Mouse (Mus musculus): ENCODE results near the gene Gm4881. TPM values are rescaled to one million over a fixed set of nuclear protein-coding genes. Genes with fewer than 3 reads are reported as not detected.

The Gm4881 gene
- polyA plus RNA-seq, 1 experiment from 2014 or later, result 0.86 TPM

DNA sequence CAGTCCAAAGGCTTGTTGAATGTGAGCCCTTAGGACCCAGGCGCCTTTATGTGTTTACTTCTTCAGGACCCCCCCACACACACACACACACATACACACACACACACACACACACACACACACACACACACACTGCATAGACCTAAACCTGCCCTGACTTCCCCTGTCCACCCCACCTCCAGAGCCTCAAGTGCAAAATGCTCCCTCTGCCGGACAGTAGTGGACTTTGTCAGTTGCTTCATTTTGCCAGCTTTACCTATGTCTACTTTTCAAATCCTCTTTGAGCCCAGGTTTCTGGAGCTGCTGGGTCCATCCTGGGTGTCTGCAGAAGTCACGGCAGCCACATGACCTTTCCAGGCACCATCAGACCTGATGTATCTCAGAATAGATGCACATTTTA, 39.4 kb downstream of the Gm4881 start:
- H3K27me3 ChIP-seq (ENCODE audit: control insufficient read depth, insufficient read depth, low read length), result no peaks in the 10 kb centered on the region
- WGBS, result 18% methylated on average over 3 of the region's 3 CpGs
- H3K4me1 ChIP-seq (ENCODE audit: control insufficient read depth, insufficient read depth, low read length), result no peaks in the 10 kb centered on the region; the same call in 1 of the 2 replicates
- H3K9ac ChIP-seq (ENCODE audit: low read length), result peak overlapping the region; percentile 71; the same call in 1 of the 2 replicates
- DNase-seq (ENCODE audit: low spot score) (peak; percentile 75), ATAC-seq (ENCODE audit: insufficient read depth, low FRiP score, low TSS enrichment) (peak; percentile 49; the same call in 1 of the 2 replicates)
- H3K27ac ChIP-seq (ENCODE audit: low read depth, low read length), result no peak overlapping the region
- H3K4me2 ChIP-seq (ENCODE audit: low read depth), result peak overlapping the region; percentile 76
- H3K9me3 ChIP-seq (ENCODE audit: control insufficient read depth, low read length), result no peaks in the 10 kb centered on the region
- H3K4me3 ChIP-seq (ENCODE audit: low read depth, low read length), result peak overlapping the region; percentile 63
- no peaks in the 10 kb centered on the region for H3K36me3 ChIP-seq (ENCODE audit: control insufficient read depth, insufficient read depth, low read length)

- no peaks in the 10 kb centered on the region for H3K36me3 ChIP-seq (ENCODE audit: control insufficient read depth, insufficient read depth, low read length)
Observed at GRCm38 (mm10) chr7:24904070-24904483, 40.2 kb downstream of the Gm4881 start.

DNA sequence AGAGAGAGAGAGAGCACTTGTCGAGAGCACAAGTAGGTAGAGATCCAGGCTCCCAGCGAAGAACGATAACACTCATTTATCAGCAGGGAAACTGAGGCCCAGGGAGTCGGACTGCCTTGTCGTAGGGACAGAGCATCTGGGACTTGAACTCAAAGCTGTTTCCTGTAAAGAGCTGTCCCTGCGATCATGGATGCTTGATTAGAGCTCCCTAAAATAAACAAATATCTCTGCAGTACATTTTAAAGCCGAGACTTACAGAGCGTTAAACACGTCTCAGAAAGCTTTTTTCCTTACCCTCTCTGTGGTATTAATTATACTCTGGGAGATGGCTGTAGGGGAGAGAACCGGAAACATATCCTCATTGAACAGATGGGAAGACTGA, 40.9 kb downstream of the Gm4881 start:
- no peaks in the 10 kb centered on the region for H3K9me3 ChIP-seq (ENCODE audit: control insufficient read depth, low read length)
- DNase-seq (ENCODE audit: low spot score) (no peak), ATAC-seq (ENCODE audit: insufficient read depth, low FRiP score, low TSS enrichment) (no peak)
- H3K9ac ChIP-seq (ENCODE audit: low read length), result peak overlapping the region; percentile 75
- H3K36me3 ChIP-seq (ENCODE audit: control insufficient read depth, insufficient read depth, low read length), result no peaks in the 10 kb centered on the region
- peak overlapping the region; percentile 76 for H3K4me2 ChIP-seq (ENCODE audit: low read depth)
- no peaks in the 10 kb centered on the region for H3K27me3 ChIP-seq (ENCODE audit: control insufficient read depth, insufficient read depth, low read length)
- H3K4me3 ChIP-seq (ENCODE audit: low read depth, low read length), result peak overlapping the region; percentile 63
- 46% methylated on average over 10 of the region's 10 CpGs for WGBS
- no peaks in the 10 kb centered on the region; the same call in 1 of the 2 replicates for H3K4me1 ChIP-seq (ENCODE audit: control insufficient read depth, insufficient read depth, low read length)
- H3K27ac ChIP-seq (ENCODE audit: low read depth, low read length), result no peak overlapping the region

More at GRCm38 (mm10) chr7:24904070-24904483, 40.2 kb downstream of the Gm4881 start:
- Histone ChIP-seq H3K27me3 (ENCODE audit: control insufficient read depth, insufficient read depth, low read length) (no peaks in the 10 kb centered on the region), H3K4me3 (ENCODE audit: low read depth, low read length) (peak overlapping the region; percentile 63), H3K4me2 (ENCODE audit: low read depth) (peak overlapping the region; percentile 76), H3K9me3 (ENCODE audit: control insufficient read depth, low read length) (no peaks in the 10 kb centered on the region), H3K27ac (ENCODE audit: low read depth, low read length) (no peak overlapping the region), H3K9ac (ENCODE audit: low read length) (peak overlapping the region; percentile 71), H3K4me1 (ENCODE audit: control insufficient read depth, insufficient read depth, low read length) (no peaks in the 10 kb centered on the region; the same call in 1 of the 2 replicates)
- DNase-seq (ENCODE audit: low spot score) (peak; percentile 98), ATAC-seq (ENCODE audit: insufficient read depth, low FRiP score, low TSS enrichment) (peak; percentile 96)
- WGBS, result 0% methylated on average over 30 of the region's 30 CpGs

GRCm38 (mm10) chr7:24902630-24903443, 41.5 kb downstream of the Gm4881 start, which contains the start of gene Arhgef1:
Gene Arhgef1 (plus strand): TSS chr7:24902912.
- DNase-seq (ENCODE audit: low spot score) (peak; percentile 60), ATAC-seq (ENCODE audit: insufficient read depth, low FRiP score, low TSS enrichment) (no peak)
- peak within 1 kb of the TSS; percentile 76 for H3K4me2 ChIP-seq (ENCODE audit: low read depth)
- no peaks in the 10 kb centered on the region; the same call in 1 of the 2 replicates for H3K4me1 ChIP-seq (ENCODE audit: control insufficient read depth, insufficient read depth, low read length)
- H3K36me3 ChIP-seq (ENCODE audit: control insufficient read depth, insufficient read depth, low read length), result no peaks in the 10 kb centered on the region
- no peaks in the 10 kb centered on the region for H3K9me3 ChIP-seq (ENCODE audit: control insufficient read depth, low read length)
- H3K4me3 ChIP-seq (ENCODE audit: low read depth, low read length), result peak within 1 kb of the TSS; percentile 63
- WGBS, result 8% methylated on average over 50 of the region's 68 CpGs
- H3K27ac ChIP-seq (ENCODE audit: low read depth, low read length), result peak within 1 kb of the TSS; percentile 63
- H3K9ac ChIP-seq (ENCODE audit: low read length), result peak within 1 kb of the TSS; percentile 75
- H3K27me3 ChIP-seq (ENCODE audit: control insufficient read depth, insufficient read depth, low read length), result no peaks in the 10 kb centered on the region

- Histone ChIP-seq H3K27ac (ENCODE audit: low read depth, low read length) (peak overlapping the region; percentile 63), H3K4me1 (ENCODE audit: control insufficient read depth, insufficient read depth, low read length) (no peaks in the 10 kb centered on the region; the same call in 1 of the 2 replicates), H3K36me3 (ENCODE audit: control insufficient read depth, insufficient read depth, low read length) (no peaks in the 10 kb centered on the region), H3K4me3 (ENCODE audit: low read depth, low read length) (peak overlapping the region; percentile 63), H3K9me3 (ENCODE audit: control insufficient read depth, low read length) (no peaks in the 10 kb centered on the region), H3K4me2 (ENCODE audit: low read depth) (peak overlapping the region; percentile 76), H3K9ac (ENCODE audit: low read length) (peak overlapping the region; percentile 75), H3K27me3 (ENCODE audit: control insufficient read depth, insufficient read depth, low read length) (no peaks in the 10 kb centered on the region)
- no peak for ATAC-seq (ENCODE audit: insufficient read depth, low FRiP score, low TSS enrichment)
- WGBS, result 66% methylated on average over 2 of the region's 2 CpGs
- no peak for DNase-seq (ENCODE audit: low spot score)
Observed at GRCm38 (mm10) chr7:24902264-24902629, 42.0 kb downstream of the Gm4881 start.

GRCm38 (mm10) chr7:24901842-24902241, 42.5 kb downstream of the Gm4881 start:
- no peak overlapping the region for H3K4me2 ChIP-seq (ENCODE audit: low read depth)
- WGBS, result 86% methylated on average over 1 of the region's 1 CpGs

DNA sequence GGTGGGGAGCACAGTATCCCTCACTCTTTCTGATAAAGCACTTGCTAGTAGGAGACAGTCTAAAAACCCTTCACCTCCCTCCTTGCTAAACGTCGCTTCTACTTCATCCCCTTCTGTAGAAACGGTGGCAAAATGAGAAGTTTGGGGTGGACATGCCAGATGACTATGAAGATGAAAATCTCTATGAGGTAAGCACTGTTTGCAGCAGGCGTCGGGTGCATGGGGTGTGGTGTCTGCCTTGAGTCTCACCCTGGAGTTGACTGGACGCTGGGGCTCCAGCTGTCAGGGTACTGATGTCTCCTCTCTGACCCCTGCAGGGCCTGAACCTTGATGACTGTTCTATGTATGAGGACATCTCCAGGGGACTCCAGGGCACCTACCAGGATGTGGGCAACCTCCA, 43.2 kb downstream of the Gm4881 start:
- H3K4me1 ChIP-seq (ENCODE audit: control insufficient read depth, insufficient read depth, low read length), result no peaks in the 10 kb centered on the region; the same call in 1 of the 2 replicates
- no peaks in the 10 kb centered on the region for H3K36me3 ChIP-seq (ENCODE audit: control insufficient read depth, insufficient read depth, low read length)
- no peaks in the 10 kb centered on the region for H3K9me3 ChIP-seq (ENCODE audit: control insufficient read depth, low read length)
- no peak for DNase-seq (ENCODE audit: low spot score)
- H3K9ac ChIP-seq (ENCODE audit: low read length), result no peak overlapping the region
- WGBS, result 77% methylated on average over 6 of the region's 6 CpGs
- H3K4me3 ChIP-seq (ENCODE audit: low read depth, low read length), result no peak overlapping the region
- no peaks in the 10 kb centered on the region for H3K27me3 ChIP-seq (ENCODE audit: control insufficient read depth, insufficient read depth, low read length)
- no peak for ATAC-seq (ENCODE audit: insufficient read depth, low FRiP score, low TSS enrichment)
- no peak overlapping the region for H3K27ac ChIP-seq (ENCODE audit: low read depth, low read length)
- H3K4me2 ChIP-seq (ENCODE audit: low read depth), result no peak overlapping the region

More at GRCm38 (mm10) chr7:24901842-24902241, 42.5 kb downstream of the Gm4881 start:
- Histone ChIP-seq H3K4me1 (ENCODE audit: control insufficient read depth, insufficient read depth, low read length) (no peaks in the 10 kb centered on the region; the same call in 1 of the 2 replicates), H3K27ac (ENCODE audit: low read depth, low read length) (peak overlapping the region; percentile 63; the same call in 1 of the 2 replicates), H3K36me3 (ENCODE audit: control insufficient read depth, insufficient read depth, low read length) (no peaks in the 10 kb centered on the region), H3K4me3 (ENCODE audit: low read depth, low read length) (no peak overlapping the region), H3K9me3 (ENCODE audit: control insufficient read depth, low read length) (no peaks in the 10 kb centered on the region), H3K27me3 (ENCODE audit: control insufficient read depth, insufficient read depth, low read length) (no peaks in the 10 kb centered on the region), H3K9ac (ENCODE audit: low read length) (no peak overlapping the region; the same call in 1 of the 2 replicates)
- DNase-seq (ENCODE audit: low spot score), result no peak
- ATAC-seq (ENCODE audit: insufficient read depth, low FRiP score, low TSS enrichment), result no peak

GRCm38 (mm10) chr7:24897959-24898358, 46.3 kb downstream of the Gm4881 start:
- Histone ChIP-seq H3K4me3 (ENCODE audit: low read depth, low read length) (no peak overlapping the region), H3K36me3 (ENCODE audit: control insufficient read depth, insufficient read depth, low read length) (no peaks in the 10 kb centered on the region), H3K4me1 (ENCODE audit: control insufficient read depth, insufficient read depth, low read length) (no peaks in the 10 kb centered on the region), H3K27ac (ENCODE audit: low read depth, low read length) (no peak overlapping the region), H3K27me3 (ENCODE audit: control insufficient read depth, insufficient read depth, low read length) (no peaks in the 10 kb centered on the region), H3K9ac (ENCODE audit: low read length) (no peak overlapping the region), H3K9me3 (ENCODE audit: control insufficient read depth, low read length) (no peaks in the 10 kb centered on the region), H3K4me2 (ENCODE audit: low read depth) (no peak overlapping the region)
- no peak for ATAC-seq (ENCODE audit: insufficient read depth, low FRiP score, low TSS enrichment)
- WGBS, result 80% methylated on average over 5 of the region's 5 CpGs
- DNase-seq (ENCODE audit: low spot score), result no peak
